Mouse (Mus musculus): ENCODE measurements around the gene Atxn1l. TPM values are rescaled to one million over a fixed set of nuclear protein-coding genes. Genes with fewer than 3 reads are reported as not detected.
"Not testable (repeated sequence)": the region's sequence is repeated elsewhere in the genome, so short reads cannot be mapped to it uniquely, and the experiment has no call there.

Atxn1l gene
- polyA plus RNA-seq, 1 experiment from 2014 or later: 7.6 TPM

- H3K4me3 ChIP-seq (ENCODE audit: low read length): no peak overlapping the region
- H3K9ac ChIP-seq (ENCODE audit: low read length): no peak overlapping the region
- 84% methylated on average over 6 of the region's 6 CpGs for WGBS
- no peaks in the 10 kb centered on the region for H3K4me1 ChIP-seq (replicated peaks; ENCODE audit: control insufficient read depth, insufficient read depth, low read length)
- H3K27me3 ChIP-seq (ENCODE audit: control insufficient read depth, insufficient read depth, low read depth, low read length): no peaks in the 10 kb centered on the region
- no peak for ATAC-seq (ENCODE audit: low read depth)
- no peak overlapping the region for H3K4me2 ChIP-seq (ENCODE audit: low read depth, low read length)
- H3K9me3 ChIP-seq (ENCODE audit: control insufficient read depth, low read length): peaks cover 8% of the 10 kb centered on the region; the same call in 1 of the 2 replicates
- no peaks in the 10 kb centered on the region for H3K36me3 ChIP-seq (ENCODE audit: control insufficient read depth, insufficient read depth, low read length)
- no peak overlapping the region for H3K27ac ChIP-seq (ENCODE audit: low read length)
These were observed 26.5 kb upstream of the Atxn1l start for GRCm38 (mm10) chr8:109764031-109764430.

GRCm38 (mm10) chr8:109760221-109760620 lies 22.7 kb upstream of the Atxn1l start:
- Histone ChIP-seq H3K27me3 (ENCODE audit: control insufficient read depth, insufficient read depth, low read depth, low read length) (no peaks in the 10 kb centered on the region), H3K9ac (ENCODE audit: low read length) (no peak overlapping the region), H3K27ac (ENCODE audit: low read length) (no peak overlapping the region), H3K36me3 (ENCODE audit: control insufficient read depth, insufficient read depth, low read length) (no peaks in the 10 kb centered on the region), H3K4me2 (ENCODE audit: low read depth, low read length) (no peak overlapping the region), H3K4me3 (ENCODE audit: low read length) (no peak overlapping the region), H3K9me3 (ENCODE audit: control insufficient read depth, low read length) (peaks cover 8% of the 10 kb centered on the region; the same call in 1 of the 2 replicates), H3K4me1 (replicated peaks; ENCODE audit: control insufficient read depth, insufficient read depth, low read length) (no peaks in the 10 kb centered on the region)
- no peak for ATAC-seq (ENCODE audit: low read depth)
- 44% methylated on average over 1 of the region's 1 CpGs for WGBS

- H3K4me1 ChIP-seq (replicated peaks; ENCODE audit: control insufficient read depth, insufficient read depth, low read length): no peaks in the 10 kb centered on the region
These were observed 21.9 kb upstream of the Atxn1l start for GRCm38 (mm10) chr8:109759426-109759825.

GRCm38 (mm10) chr8:109756849-109757248 lies 19.3 kb upstream of the Atxn1l start:
- WGBS: 50% methylated on average over 3 of the region's 3 CpGs
- H3K9me3 ChIP-seq (ENCODE audit: control insufficient read depth, low read length): peaks cover 4% of the 10 kb centered on the region; the same call in 1 of the 2 replicates
- no peak overlapping the region for H3K27ac ChIP-seq (ENCODE audit: low read length)
- no peaks in the 10 kb centered on the region for H3K4me1 ChIP-seq (replicated peaks; ENCODE audit: control insufficient read depth, insufficient read depth, low read length)
- H3K4me2 ChIP-seq (ENCODE audit: low read depth, low read length): no peak overlapping the region
- H3K9ac ChIP-seq (ENCODE audit: low read length): no peak overlapping the region
- no peak for ATAC-seq (ENCODE audit: low read depth)
- H3K36me3 ChIP-seq (ENCODE audit: control insufficient read depth, insufficient read depth, low read length): no peaks in the 10 kb centered on the region
- H3K27me3 ChIP-seq (ENCODE audit: control insufficient read depth, insufficient read depth, low read depth, low read length): no peaks in the 10 kb centered on the region
- H3K4me3 ChIP-seq (ENCODE audit: low read length): no peak overlapping the region

More at GRCm38 (mm10) chr8:109759426-109759825, 21.9 kb upstream of the Atxn1l start:
- H3K27me3 ChIP-seq (ENCODE audit: control insufficient read depth, insufficient read depth, low read depth, low read length): no peaks in the 10 kb centered on the region
- H3K4me2 ChIP-seq (ENCODE audit: low read depth, low read length): no peak overlapping the region
- no peaks in the 10 kb centered on the region for H3K36me3 ChIP-seq (ENCODE audit: control insufficient read depth, insufficient read depth, low read length)
- WGBS: 83% methylated on average over 7 of the region's 7 CpGs
- H3K4me3 ChIP-seq (ENCODE audit: low read length): no peak overlapping the region
- no peak overlapping the region for H3K27ac ChIP-seq (ENCODE audit: low read length)
- no peak overlapping the region for H3K9ac ChIP-seq (ENCODE audit: low read length)
- ATAC-seq (ENCODE audit: low read depth): no peak
- H3K9me3 ChIP-seq (ENCODE audit: control insufficient read depth, low read length): peaks cover 11% of the 10 kb centered on the region; the same call in 1 of the 2 replicates

GRCm38 (mm10) chr8:109755554-109755953 lies 18.0 kb upstream of the Atxn1l start:
- not testable (repeated sequence) for ATAC-seq (ENCODE audit: low read depth); H3K36me3 ChIP-seq (ENCODE audit: control insufficient read depth, insufficient read depth, low read length); H3K9me3 ChIP-seq (ENCODE audit: control insufficient read depth, low read length); H3K4me1 ChIP-seq (replicated peaks; ENCODE audit: control insufficient read depth, insufficient read depth, low read length); H3K4me3 ChIP-seq (ENCODE audit: low read length); H3K9ac ChIP-seq (ENCODE audit: low read length); H3K27me3 ChIP-seq (ENCODE audit: control insufficient read depth, insufficient read depth, low read depth, low read length); H3K4me2 ChIP-seq (ENCODE audit: low read depth, low read length); H3K27ac ChIP-seq (ENCODE audit: low read length)
- 72% methylated on average over 4 of the region's 4 CpGs for WGBS

GRCm38 (mm10) chr8:109754696-109755095 lies 17.2 kb upstream of the Atxn1l start:
- H3K4me2 ChIP-seq (ENCODE audit: low read depth, low read length): no peak overlapping the region
- H3K4me3 ChIP-seq (ENCODE audit: low read length): no peak overlapping the region
- H3K36me3 ChIP-seq (ENCODE audit: control insufficient read depth, insufficient read depth, low read length): no peaks in the 10 kb centered on the region
- H3K27me3 ChIP-seq (ENCODE audit: control insufficient read depth, insufficient read depth, low read depth, low read length): no peaks in the 10 kb centered on the region
- WGBS: 88% methylated on average over 8 of the region's 8 CpGs
- H3K9ac ChIP-seq (ENCODE audit: low read length): no peak overlapping the region
- H3K27ac ChIP-seq (ENCODE audit: low read length): no peak overlapping the region
- no peak for ATAC-seq (ENCODE audit: low read depth)
- peaks cover 4% of the 10 kb centered on the region; the same call in 1 of the 2 replicates for H3K9me3 ChIP-seq (ENCODE audit: control insufficient read depth, low read length)
- H3K4me1 ChIP-seq (replicated peaks; ENCODE audit: control insufficient read depth, insufficient read depth, low read length): no peaks in the 10 kb centered on the region

GRCm38 (mm10) chr8:109751731-109752485 lies 14.4 kb upstream of the Atxn1l start:
- WGBS: 89% methylated on average over 20 of the region's 20 CpGs
- H3K27ac ChIP-seq (ENCODE audit: low read length): no peak overlapping the region
- peaks cover 4% of the 10 kb centered on the region; the same call in 1 of the 2 replicates for H3K9me3 ChIP-seq (ENCODE audit: control insufficient read depth, low read length)
- no peak overlapping the region for H3K4me3 ChIP-seq (ENCODE audit: low read length)
- H3K27me3 ChIP-seq (ENCODE audit: control insufficient read depth, insufficient read depth, low read depth, low read length): no peaks in the 10 kb centered on the region
- no peaks in the 10 kb centered on the region for H3K36me3 ChIP-seq (ENCODE audit: control insufficient read depth, insufficient read depth, low read length)
- H3K4me1 ChIP-seq (replicated peaks; ENCODE audit: control insufficient read depth, insufficient read depth, low read length): no peaks in the 10 kb centered on the region
- no peak for ATAC-seq (ENCODE audit: low read depth)
- no peak overlapping the region for H3K9ac ChIP-seq (ENCODE audit: low read length)
- no peak overlapping the region for H3K4me2 ChIP-seq (ENCODE audit: low read depth, low read length)

GRCm38 (mm10) chr8:109750699-109751098 lies 13.2 kb upstream of the Atxn1l start:
- peak; percentile 17; the same call in 1 of the 2 replicates for ATAC-seq (ENCODE audit: low read depth)

GRCm38 (mm10) chr8:109750274-109750673 lies 12.7 kb upstream of the Atxn1l start:
- Histone ChIP-seq H3K4me3 (ENCODE audit: low read length) (no peak overlapping the region), H3K27me3 (ENCODE audit: control insufficient read depth, insufficient read depth, low read depth, low read length) (no peaks in the 10 kb centered on the region), H3K9me3 (ENCODE audit: control insufficient read depth, low read length) (peaks cover 4% of the 10 kb centered on the region; the same call in 1 of the 2 replicates), H3K4me1 (replicated peaks; ENCODE audit: control insufficient read depth, insufficient read depth, low read length) (no peaks in the 10 kb centered on the region), H3K36me3 (ENCODE audit: control insufficient read depth, insufficient read depth, low read length) (no peaks in the 10 kb centered on the region), H3K4me2 (ENCODE audit: low read depth, low read length) (no peak overlapping the region), H3K27ac (ENCODE audit: low read length) (no peak overlapping the region), H3K9ac (ENCODE audit: low read length) (no peak overlapping the region)
- WGBS: 44% methylated on average over 5 of the region's 5 CpGs
- ATAC-seq (ENCODE audit: low read depth): no peak

More at GRCm38 (mm10) chr8:109750699-109751098, 13.2 kb upstream of the Atxn1l start:
- Histone ChIP-seq H3K27ac (ENCODE audit: low read length) (no peak overlapping the region), H3K9ac (ENCODE audit: low read length) (no peak overlapping the region), H3K4me2 (ENCODE audit: low read depth, low read length) (no peak overlapping the region), H3K4me1 (replicated peaks; ENCODE audit: control insufficient read depth, insufficient read depth, low read length) (no peaks in the 10 kb centered on the region), H3K9me3 (ENCODE audit: control insufficient read depth, low read length) (peaks cover 4% of the 10 kb centered on the region; the same call in 1 of the 2 replicates), H3K4me3 (ENCODE audit: low read length) (no peak overlapping the region), H3K36me3 (ENCODE audit: control insufficient read depth, insufficient read depth, low read length) (no peaks in the 10 kb centered on the region), H3K27me3 (ENCODE audit: control insufficient read depth, insufficient read depth, low read depth, low read length) (no peaks in the 10 kb centered on the region)
- WGBS: 59% methylated on average over 12 of the region's 12 CpGs
